Mouse (Mus musculus) heart, postnatal 0 days (tissue): ENCODE measurements around the gene Prpsap1.

Source experiments
- CTCF ChIP-seq: IDR thresholded peaks from 2 replicates; pipeline ENCODE4 v1.5.1; 2016; ENCODE audit warnings: antibody characterized with exemption, control low read depth, low read depth
- EP300 ChIP-seq: IDR thresholded peaks from 2 replicates; pipeline ENCODE4 v1.6.1; 2016; ENCODE audit warnings: antibody characterized with exemption, low read depth

DNA sequence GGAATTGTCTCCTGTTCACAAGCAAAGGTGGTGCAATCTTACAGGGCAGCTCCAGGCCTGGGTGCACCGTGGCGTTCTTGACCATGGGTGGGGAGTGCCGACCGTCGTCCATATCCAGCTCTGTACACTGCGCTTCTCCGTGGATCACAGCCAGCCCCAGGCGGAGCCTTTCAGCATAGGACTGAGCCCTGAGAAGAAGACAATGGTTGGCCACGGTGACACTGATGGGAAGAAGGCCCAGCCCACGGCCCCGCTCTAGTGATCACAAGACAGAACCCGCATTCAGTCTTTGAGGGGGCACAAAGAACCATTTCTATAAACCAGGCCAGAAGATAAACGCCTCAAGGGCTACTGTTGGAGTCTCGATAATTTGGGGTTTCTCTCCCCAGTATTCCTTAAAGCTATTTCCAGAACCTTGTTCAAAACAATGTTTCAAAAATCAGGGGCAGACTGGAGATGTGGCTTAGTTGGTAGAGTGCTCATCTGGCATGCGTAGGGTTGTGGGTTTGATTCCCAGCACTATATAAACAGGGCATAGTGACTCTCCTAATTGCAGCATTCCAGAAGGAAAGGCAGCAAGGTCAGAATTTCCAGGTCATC lies 16.7 kb downstream of the Prpsap1 start:
- TF ChIP-seq CTCF (no peak), EP300 (no peak)
